Mouse (Mus musculus) T-helper 1 cell (primary cell): ENCODE results near the gene Ankfn1.

Source experiments
- in situ Hi-C: fragments of 300-600 bp; cut with MboI, MseI; formaldehyde crosslinking; loops from one replicate; pipeline ENCODE4 v1.15.1; 2025; ENCODE audit warnings: high pct_unique_total_duplicates

Ankfn1 gene

GRCm38 (mm10) chr11:89370941-89371340 is 406.5 kb downstream of the Ankfn1 start:
- in situ Hi-C loops, result no loop called here

DNA sequence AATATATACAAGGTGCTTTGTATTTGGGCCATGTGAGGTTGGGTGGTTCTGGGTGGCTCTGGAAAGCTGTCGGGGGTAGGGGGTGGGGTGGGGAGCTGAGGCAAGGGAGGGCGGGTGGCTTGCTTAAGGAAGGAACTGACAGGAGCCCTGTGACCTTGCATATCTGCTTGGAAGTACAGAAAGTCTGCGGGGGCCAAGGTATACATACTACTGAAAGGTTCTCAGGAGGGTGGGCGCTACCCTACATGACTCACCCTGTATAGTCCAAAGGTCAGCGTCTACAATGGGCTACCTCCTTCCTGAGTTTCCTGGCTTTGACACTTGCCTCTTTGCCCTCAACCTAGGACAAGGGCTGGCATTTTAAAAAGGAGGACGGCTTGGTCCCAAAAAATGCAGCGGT is 407.1 kb downstream of the Ankfn1 start:
- in situ Hi-C loops, result no loop called here

GRCm38 (mm10) chr11:89363981-89364380 is 413.5 kb downstream of the Ankfn1 start:
- in situ Hi-C loops, result no loop called here

DNA sequence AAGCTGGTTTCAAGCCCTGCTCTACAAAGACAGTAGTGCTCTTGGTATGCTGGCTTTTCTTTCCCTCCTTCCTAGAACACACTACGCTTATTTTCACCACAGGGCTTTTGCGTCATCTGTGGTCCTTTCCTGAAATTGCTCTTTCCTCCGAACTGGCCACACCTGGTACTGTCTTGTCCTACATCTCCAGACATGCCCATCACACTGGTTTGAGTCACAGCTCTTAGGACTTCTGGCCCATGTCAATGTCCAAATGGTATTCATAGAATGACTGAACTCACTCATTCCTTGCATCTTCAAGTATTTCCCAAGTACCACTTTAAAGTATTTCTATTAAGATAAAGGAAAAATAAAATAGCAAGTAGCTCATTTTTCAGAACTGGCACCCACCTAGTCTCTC is 416.6 kb downstream of the Ankfn1 start:
- in situ Hi-C loops, result no loop called here

GRCm38 (mm10) chr11:89358546-89358945 is 418.9 kb downstream of the Ankfn1 start:
- in situ Hi-C loops, result no loop called here

DNA sequence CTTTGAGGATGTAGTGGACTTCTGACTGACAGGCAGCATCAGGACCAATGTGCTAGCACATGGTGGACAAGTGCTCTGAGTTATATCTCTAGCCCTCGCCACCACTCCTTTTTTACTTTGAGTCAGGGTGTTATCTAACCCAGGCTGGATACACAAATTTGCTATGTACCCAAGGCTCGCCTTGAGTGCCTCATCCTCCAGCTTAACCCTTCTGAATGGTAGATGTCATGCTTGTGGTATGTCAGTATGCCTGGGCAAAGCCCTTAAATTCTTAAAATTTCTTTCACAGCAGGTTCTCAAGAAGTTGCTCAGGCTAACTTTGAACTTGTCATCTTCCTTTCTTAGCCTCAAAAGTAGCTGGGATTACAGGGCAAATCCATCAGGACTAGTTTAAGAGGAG is 421.0 kb downstream of the Ankfn1 start:
- in situ Hi-C loops, result no loop called here

GRCm38 (mm10) chr11:89356018-89356417 is 421.4 kb downstream of the Ankfn1 start:
- in situ Hi-C loops, result no loop called here

DNA sequence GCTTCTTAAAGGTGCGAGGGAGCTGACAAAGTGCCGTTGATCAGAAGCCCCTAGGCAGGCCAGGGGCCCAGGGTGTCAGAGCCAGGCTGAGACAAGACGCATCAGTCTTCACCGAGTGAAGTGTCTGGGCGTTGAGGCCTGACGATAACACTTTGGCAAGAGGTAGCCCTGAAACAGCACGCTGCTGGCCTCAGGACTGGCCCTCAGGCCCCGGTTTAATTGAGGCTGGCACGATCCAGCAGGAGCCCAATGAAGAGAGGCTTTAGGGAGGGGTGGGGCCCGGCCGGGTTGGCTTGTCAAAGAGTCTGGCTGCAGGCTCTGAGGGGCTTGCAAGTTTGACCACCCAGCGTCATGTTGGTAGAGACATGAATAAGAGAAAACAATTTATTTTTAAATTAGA is 437.2 kb downstream of the Ankfn1 start:
- in situ Hi-C loops, result no loop called here
